Mouse (Mus musculus): ENCODE measurements around the gene Ppp1r36.

DNA sequence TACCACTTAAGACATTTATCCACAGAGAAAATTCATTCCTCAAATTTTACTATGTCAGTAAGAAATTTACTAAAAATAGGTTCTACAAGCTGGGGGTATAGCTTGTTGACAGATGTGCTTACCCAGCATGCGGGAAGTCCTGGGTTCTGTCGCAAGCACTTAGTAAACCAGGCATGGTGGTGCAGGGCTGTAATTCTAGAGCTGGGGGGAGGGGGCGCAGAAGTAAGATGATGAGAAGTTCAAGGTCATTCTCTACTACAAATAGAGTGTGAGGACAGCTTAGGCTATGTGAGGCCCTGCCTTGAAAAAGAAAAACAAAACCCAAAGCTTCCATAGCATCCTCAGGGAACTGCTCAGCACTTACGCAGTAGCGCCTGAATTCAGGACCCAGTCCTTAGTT, 38.8 kb upstream of the Ppp1r36 start:
- TF ChIP-seq GATA1 (IDR thresholded peaks at IDR 0.05; ENCODE audit: low read length) = no peak
- TF ChIP-seq TAL1 (IDR thresholded peaks at IDR 0.05; ENCODE audit: low read length) = no peak

All from erythroblast, embryonic 14.5 days (primary cell).